In the genomic region with DNA sequence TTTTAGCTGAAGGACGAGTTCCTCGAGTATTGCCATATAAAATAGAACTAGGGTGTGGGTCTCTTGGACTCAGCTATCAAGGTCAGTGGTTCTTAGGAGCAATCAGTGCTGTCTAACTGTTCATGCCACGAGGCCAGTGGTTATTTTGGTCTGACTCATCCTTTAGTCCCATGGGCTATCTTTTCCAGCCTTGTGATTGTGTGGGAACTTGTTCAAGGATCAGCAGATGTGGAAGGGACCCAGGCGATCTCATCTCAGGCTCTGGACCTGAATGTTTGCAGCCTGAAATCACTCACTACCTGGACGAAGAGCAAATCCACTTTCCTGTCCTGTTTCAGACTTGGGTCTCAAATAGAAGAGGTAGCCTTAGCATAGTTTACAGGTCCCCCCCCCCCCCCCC, we compare ENCODE assay signal across 8 mouse cellular contexts. TPM values are rescaled to one million over a fixed set of nuclear protein-coding genes. Genes with fewer than 3 reads are reported as not detected.
DNase-seq lines count a peak whose midpoint lies in the region; ATAC-seq and TF ChIP-seq lines count a peak whose summit lies in the region.

No protein-coding gene starts in this region.

- H3K9ac ChIP-seq in hindbrain, embryonic 12.5 days = peak overlapping the region; percentile 65
- H3K9ac ChIP-seq in midbrain, embryonic 15.5 days = peak overlapping the region; percentile 78

- DNase-seq in adrenal gland, adult (ENCODE audit: inconsistent age in 2 of 2, low spot score in 1 of 2) = peak; percentile 73 to 90
- DNase-seq in adrenal gland, postnatal 25 days = no peak
- no peak for DNase-seq in testis, postnatal 10 days (ENCODE audit: low spot score)
- DNase-seq in frontal cortex, postnatal 10 days (ENCODE audit: low spot score in 2 of 2) = no peak

- no peaks in the 10 kb centered on the region for H3K36me3 ChIP-seq in testis, adult 2 months (ENCODE audit: control insufficient read depth, insufficient read depth, low read length)
- peaks cover 12% of the 10 kb centered on the region; the same call in 1 of the 2 replicates for H3K36me3 ChIP-seq in hindbrain, embryonic 12.5 days
- H3K36me3 ChIP-seq in midbrain, embryonic 15.5 days (replicated peaks) = 0 out of 2 replicates have a peak, but pooled peaks cover 2% of the 10 kb centered on the region

- H3K4me3 ChIP-seq in testis, adult 2 months (ENCODE audit: control insufficient read depth, low read depth, low read length) = peak overlapping the region; percentile 99
- H3K4me3 ChIP-seq in hindbrain, embryonic 12.5 days = peak overlapping the region; percentile 55
- H3K4me3 ChIP-seq in midbrain, embryonic 15.5 days = peak overlapping the region; percentile 78

- ATAC-seq in hindbrain, embryonic 12.5 days (ENCODE audit: low FRiP score) = no peak
- ATAC-seq in midbrain, embryonic 15.5 days (replicated peaks) = no peak
- ATAC-seq in monocyte, adult 5-6 weeks (replicated peaks; ENCODE audit: insufficient number of reproducible peaks, low FRiP score, low TSS enrichment, poor library complexity, severe bottlenecking) = no peak

- H3K4me2 ChIP-seq in hindbrain, embryonic 12.5 days (replicated peaks) = peak overlapping the region; percentile 66
- peak overlapping the region; percentile 54 for H3K4me2 ChIP-seq in midbrain, embryonic 15.5 days

- no peaks in the 10 kb centered on the region for H3K27me3 ChIP-seq in testis, adult 2 months (ENCODE audit: control insufficient read depth, insufficient read depth, low read length)
- H3K27me3 ChIP-seq in hindbrain, embryonic 12.5 days = peaks cover 6% of the 10 kb centered on the region
- 0 out of 2 replicates have a peak, but pooled peaks cover 2% of the 10 kb centered on the region for H3K27me3 ChIP-seq in midbrain, embryonic 15.5 days (replicated peaks)

- no peaks in the 10 kb centered on the region for H3K9me3 ChIP-seq in hindbrain, embryonic 12.5 days (replicated peaks)
- H3K9me3 ChIP-seq in midbrain, embryonic 15.5 days = no peaks in the 10 kb centered on the region

- TF ChIP-seq CTCF in testis, adult 2 months (IDR thresholded peaks at IDR 0.05; ENCODE audit: control insufficient read depth, insufficient read depth, insufficient replicate concordance, low read depth, low read length) = no peak

- 70% methylated on average over 5 of the region's 5 CpGs for WGBS in hindbrain, embryonic 12.5 days
- WGBS in midbrain, embryonic 15.5 days = 71% methylated on average over 5 of the region's 5 CpGs

- TF ChIP-seq POLR2A in testis, adult 2 months (IDR thresholded peaks at IDR 0.05; ENCODE audit: control insufficient read depth, low read depth, low read length) = no peak

- H3K27ac ChIP-seq in testis, adult 2 months (ENCODE audit: control insufficient read depth, insufficient read depth, low read depth, low read length) = peak overlapping the region; percentile 87
- peak overlapping the region; percentile 94 for H3K27ac ChIP-seq in hindbrain, embryonic 12.5 days
- peak overlapping the region; percentile 99 for H3K27ac ChIP-seq in midbrain, embryonic 15.5 days

- peaks cover 6% of the 10 kb centered on the region for H3K4me1 ChIP-seq in testis, adult 2 months (ENCODE audit: control insufficient read depth, insufficient read depth, low read length)
- H3K4me1 ChIP-seq in hindbrain, embryonic 12.5 days = peaks cover 6% of the 10 kb centered on the region
- H3K4me1 ChIP-seq in midbrain, embryonic 15.5 days = peaks cover 5% of the 10 kb centered on the region

RNA-seq across cellular contexts. Expression of gene Mef2d, which starts 34.9 kb away (rescaled TPM):
- 104 TPM in 2 replicates for total RNA-seq in adrenal gland, postnatal 25 days (2021)
- 16.0 and 17.6 TPM in 2 replicates for polyA plus RNA-seq in testis, adult 2 months (2012; rRNA removed)
- 17.7 and 20.7 TPM in 2 replicates for polyA plus RNA-seq in hindbrain, embryonic 12.5 days (2016; fragmentation: Nextera tagmentation; extraction: Ambion mirVana)
- polyA plus RNA-seq in midbrain, embryonic 15.5 days (2015; fragmentation: Nextera tagmentation; extraction: Ambion mirVana) = 23.2 and 25.3 TPM in 2 replicates
- total RNA-seq in monocyte, adult 5-6 weeks (2017) = 94.8 to 111 TPM (median 99.0 TPM) in 3 replicates

Comparison
In these comparisons a context has a peak if more than half of its experiments do, and no peak if none do; other contexts are left out.
1. DNase-seq: peak in adrenal gland, adult (2 of 2); none in adrenal gland, postnatal 25 days (single experiment), testis, postnatal 10 days (single experiment) and frontal cortex, postnatal 10 days (0 of 2).
2. Peak in every context shown above with its lines, with median percentiles within 50 percentile points of each other: H3K27ac ChIP-seq and H3K4me3 ChIP-seq.